Mouse (Mus musculus): ENCODE measurements around the gene Srgap2.

Gene Srgap2

DNA sequence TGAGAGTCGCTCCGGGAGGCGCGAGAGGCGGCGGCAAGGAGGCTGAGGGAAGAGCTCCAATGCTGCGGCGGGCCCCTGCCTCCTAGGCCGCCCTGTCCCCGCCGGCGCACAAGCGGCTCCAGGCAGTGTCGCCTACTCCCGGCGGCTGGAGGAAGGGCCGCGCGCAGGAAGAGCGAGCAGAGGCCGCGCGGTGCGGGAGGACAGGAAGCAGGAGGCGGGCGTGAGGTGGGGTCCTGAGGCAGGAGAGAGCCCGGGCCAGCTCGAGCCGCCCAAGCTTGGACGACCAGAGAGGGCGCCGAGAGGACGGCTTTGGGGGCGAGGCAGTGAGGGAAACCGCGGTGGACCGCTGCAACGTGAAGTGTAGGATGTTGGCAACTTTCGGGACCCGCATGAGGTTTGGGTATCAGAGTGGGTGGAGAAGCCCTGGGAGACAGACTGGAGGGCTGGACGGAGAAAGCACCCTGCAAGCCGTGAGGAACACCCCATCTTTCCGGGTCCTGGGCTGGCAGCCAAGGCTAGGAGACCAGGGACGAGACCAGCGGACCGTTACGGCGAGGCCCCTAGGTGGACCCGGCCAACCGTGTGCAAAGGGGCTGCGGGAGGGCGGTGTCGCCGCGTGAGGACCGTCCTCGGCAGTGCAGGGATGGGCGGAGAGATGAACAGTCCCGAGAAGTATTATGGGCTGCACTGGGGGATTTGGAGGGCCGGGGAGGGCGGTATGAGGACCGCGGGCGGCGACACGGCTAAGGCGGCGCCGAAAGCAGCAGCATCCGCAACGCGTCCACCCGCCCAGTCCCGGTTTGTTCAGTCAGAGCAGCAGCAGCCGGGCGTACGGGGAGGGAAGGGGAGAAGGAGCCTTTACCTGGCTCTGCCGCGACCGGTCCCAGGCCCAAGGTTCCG lies 531 bp downstream of the Srgap2 start:
- DNase-seq (ENCODE audit: low spot score in 2 of 2), result peak in 1 of 2 experiments; percentile 45

DNA sequence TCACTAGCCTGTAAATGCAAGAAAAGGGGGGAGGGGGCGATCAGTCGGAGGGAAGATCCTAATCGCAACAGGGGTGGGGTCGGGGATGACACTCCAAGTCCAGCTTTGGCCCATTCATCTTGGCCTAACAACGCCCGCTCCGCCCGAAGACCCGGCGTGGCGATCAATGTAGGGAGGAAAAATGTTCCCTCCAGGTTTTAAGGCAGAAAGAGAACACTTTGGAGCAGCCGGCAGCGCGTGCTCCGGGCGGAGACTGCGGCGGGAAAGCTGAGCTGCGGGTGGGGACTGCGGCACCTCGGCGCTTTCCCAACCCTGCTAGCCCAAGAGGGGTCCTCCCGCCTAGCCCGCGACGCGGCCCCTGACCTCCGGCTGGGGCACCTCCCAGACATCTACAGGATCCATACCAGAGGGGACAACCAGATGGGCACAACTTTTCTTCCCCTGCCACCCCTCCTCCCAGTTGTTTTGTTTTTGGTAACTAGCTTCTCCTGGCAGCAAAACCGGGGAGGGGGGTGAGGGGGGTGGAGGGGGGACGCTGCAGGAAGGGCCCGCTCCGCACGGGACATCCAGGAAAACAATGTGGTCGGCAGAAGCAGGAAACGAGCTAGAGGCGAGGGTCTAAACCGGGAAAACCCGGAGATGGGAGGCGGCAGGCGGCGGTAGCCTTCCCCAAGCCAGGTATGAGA lies 1.4 kb downstream of the Srgap2 start:
- DNase-seq (ENCODE audit: low spot score in 2 of 2), result no peak

DNA sequence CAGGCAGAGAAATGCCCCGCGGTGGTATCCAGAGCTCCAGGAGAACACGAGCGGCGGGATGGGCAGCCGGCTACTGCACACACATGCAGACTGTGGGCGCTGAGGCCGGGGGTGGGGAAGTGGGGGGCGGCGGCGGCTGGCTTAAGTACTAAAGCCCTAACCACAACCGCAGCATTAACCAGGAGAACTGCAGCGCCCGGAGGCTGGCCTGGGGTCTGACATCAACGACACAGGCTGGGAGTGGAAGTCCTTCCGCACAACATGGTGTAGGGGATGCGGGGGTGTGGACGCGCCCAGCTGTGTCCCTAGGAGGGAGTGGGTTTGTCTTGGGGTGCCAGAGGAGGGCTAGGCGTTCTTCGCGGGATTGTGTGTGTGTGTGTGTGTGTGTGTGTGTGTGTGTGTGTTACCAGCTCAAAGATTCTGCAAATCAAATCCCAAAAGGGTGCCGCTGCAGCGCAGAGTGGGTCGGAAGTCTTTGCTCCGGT lies 2.0 kb downstream of the Srgap2 start:
- peak; percentile 39 to 40 for DNase-seq (ENCODE audit: low spot score in 2 of 2)

DNA sequence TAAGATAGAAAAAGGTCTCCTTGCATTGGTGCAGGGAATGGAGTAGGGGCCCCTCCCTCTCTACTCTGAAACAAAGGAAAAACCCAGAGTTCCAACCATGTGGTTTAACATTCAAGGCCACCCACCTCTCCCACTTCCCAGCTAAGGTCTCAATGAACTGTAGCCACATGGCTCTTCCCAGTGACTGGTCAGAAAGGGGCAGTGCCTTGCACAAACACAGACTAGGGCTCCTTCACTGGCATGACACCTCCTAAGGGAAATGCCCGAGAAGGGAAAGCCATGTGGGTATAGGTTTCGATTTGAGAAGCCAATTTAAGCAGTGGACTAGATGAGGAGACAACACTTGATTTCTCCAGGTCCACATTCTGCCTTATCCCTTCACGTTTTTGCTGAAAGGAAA lies 3.4 kb downstream of the Srgap2 start:
- DNase-seq (ENCODE audit: low spot score in 2 of 2), result no peak

DNA sequence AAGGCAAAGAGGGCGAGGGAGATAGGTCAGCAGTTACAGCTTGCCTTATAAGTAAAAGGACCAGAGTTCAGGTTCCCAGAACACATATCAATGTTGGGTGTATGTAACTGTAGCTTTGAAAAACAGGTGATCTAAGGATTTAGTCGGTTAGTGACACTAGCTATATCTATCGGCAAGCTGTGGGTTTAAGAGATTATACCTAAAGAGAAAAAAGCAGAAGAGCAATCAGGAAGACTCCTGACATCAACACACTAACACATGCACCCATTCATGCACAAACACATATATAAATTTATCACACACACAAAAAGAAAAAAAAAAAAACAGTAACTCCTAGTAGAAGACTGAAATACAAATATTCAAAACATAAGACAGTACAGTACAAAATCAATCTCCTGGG lies 10.6 kb downstream of the Srgap2 start:
- DNase-seq (ENCODE audit: low spot score in 2 of 2), result no peak

DNA sequence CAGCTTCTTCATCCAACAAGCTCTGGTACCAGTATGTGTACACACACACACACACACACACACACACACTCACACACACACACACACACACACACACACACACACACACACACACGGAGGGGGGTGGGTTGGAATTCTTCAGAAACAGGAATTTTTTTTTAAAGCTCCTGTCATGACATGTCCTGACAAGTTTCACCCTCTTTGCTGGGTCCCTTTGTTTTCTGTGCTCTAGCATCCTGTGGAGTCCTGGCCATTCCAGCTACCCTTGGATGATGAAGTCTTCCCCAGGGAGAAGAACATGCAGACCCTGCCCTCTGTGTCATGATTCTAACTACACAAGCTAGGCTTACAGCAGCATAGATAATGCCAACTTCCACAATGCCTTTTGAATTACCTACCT lies 13.0 kb downstream of the Srgap2 start:
- no peak for DNase-seq (ENCODE audit: low spot score in 2 of 2)

DNA sequence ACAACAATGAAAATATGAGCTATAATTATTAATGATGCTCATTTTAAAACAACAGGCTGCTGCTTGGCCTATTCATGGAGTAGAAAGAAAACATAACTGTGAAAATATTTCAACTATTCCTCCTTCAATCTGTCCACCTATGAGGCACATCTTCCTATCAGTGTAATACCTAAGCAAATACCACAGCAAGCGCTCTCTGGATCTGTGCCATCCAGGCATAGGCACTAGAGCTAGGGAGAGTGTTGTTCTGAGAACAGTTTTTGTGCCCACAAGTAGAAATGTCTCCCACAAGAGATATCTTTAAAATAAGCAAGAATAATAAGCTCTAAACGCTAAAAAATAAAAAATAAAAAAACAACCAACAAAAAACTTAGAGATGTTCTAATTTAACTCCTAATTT lies 14.0 kb downstream of the Srgap2 start:
- no peak for DNase-seq (ENCODE audit: low spot score in 2 of 2)

DNA sequence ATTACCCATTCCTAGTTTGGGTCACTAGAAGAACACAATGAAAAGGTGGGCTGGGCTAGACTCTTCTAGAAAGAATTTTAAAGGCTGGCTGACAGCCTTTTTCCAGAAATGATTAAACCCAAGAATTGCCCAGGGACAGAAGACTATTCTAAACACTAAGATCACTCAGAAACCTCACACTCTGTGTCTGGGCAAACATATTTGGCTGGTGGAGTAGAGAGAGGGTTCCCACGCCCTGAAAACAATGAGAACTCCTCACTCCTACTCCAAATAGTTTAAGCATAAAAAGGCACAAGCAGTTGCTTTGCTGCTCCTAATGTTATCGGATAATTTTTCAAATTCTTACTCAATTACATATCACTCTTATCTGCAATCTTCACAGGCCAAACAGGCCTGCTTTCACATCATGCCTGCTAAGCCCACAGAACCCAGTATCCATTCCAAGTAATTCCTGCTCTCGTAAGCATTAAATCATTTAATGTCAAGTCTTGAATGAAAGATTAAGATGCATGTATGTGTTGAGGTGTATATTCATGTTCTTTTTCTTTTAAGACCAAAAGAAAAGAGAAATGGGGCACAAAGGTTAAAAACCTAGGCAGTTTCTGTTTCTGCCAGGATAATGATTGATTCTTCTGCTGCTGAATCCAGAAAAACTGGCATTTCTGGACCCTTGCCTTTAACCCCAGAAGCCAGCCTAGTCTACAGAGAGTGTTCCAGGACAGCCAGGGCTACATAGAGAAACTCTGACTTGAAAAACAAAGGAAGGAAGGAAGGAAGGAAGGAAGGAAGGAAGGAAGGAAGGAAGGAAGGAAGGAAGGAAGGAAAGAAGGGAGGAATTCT lies 15.3 kb downstream of the Srgap2 start:
- no peak for DNase-seq (ENCODE audit: low spot score in 2 of 2)

DNA sequence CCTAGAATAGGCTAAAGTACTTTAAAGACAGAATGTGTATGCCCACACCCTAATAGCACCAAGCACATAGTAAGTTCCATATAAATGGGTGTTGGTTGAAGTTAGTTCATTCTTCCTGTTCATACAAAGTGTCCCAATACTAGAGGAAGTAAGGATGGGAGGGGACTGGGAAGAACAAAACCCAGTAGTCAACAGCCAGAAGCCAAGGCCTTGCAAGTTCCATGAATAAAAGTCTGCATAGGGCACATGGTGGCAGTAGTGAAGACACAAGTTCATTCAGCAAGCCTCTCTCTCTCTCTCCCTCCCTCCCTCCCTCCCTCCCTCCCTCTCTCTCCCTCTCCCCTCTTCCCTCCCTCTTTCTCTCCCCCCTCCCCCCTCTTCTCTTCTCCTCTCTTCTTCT lies 16.0 kb downstream of the Srgap2 start:
- DNase-seq (ENCODE audit: low spot score in 2 of 2), result no peak

DNA sequence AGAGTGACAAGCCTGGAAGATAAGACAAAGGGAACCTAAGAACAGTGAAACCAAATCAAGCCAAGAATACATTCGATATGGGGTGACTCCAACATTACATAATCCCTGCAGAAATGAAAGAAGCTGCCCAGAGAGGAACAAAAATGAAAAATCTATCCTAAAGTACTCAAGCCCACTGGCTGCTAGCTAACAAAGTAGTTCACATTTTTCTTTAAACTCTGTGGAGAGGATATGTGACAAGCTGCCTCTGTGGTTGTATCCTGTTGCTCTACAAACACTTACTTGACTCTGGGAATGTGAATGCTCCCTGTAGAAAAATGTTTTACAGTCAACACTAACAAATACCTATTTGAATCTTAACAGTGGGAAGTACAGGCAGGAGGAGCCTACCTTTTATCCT lies 25.5 kb downstream of the Srgap2 start:
- DNase-seq (ENCODE audit: low spot score in 2 of 2), result no peak

DNA sequence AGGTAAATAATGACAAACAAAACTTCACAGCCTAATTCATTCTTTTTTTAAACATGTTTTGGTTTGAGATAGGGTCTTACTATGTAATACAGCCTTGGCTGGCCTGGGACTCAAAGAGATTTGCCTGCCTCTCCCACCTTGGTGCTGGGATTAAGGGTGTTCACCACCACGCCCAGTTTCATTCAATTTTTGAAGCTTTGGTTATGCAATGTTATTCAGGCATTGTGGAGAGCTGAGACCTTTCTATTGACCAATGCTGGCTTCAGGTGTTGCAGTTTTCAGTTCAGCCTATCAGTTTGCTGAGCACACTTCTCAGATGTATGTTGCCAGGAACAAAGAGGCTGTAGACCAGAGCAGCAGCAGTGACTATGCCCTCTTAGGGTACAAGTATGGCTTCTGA lies 28.9 kb downstream of the Srgap2 start:
- no peak for DNase-seq (ENCODE audit: low spot score in 2 of 2)

DNA sequence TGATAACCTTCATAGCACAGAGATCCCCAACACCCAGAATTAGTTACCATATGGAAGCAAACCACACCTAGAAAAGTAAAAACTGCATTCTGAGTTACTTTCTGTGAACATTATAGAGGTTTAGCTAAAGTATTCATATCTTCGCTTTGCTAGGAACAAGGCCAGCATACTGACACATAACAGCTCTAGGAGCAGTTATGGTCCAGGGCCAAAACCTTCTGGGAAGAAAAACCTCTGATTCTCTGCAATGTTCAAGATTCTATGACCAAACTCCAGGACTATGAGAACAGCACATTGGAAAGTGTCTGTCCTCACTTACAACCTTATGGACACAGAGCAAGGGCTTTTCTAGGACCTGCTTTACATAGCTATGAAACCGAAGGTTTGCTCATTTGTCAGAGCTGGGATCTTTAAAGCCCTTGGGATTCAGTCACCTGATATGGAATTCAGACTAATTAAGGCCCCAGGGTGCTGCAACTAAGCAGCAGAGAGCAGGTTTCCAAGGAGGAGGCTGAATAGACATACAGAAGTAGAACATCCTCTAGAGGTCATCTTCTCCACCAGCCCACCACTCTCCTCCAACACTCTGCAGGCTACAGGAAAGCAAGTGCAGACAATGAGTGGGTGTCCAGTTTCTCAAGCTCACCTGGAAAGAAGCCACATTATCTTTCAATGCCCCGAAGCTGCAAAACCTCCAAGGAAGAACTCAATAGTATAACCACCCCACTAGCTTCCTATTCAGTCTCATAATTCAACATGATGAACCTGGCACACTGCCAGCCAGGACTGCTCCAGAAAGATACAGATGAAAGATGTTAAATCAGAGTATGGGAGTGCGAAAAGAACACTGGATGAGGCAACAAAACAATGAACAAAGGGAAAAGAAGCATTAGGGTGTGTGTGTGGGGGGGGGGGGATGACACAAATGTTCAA lies 32.9 kb downstream of the Srgap2 start:
- no peak for DNase-seq (ENCODE audit: low spot score in 2 of 2)

DNA sequence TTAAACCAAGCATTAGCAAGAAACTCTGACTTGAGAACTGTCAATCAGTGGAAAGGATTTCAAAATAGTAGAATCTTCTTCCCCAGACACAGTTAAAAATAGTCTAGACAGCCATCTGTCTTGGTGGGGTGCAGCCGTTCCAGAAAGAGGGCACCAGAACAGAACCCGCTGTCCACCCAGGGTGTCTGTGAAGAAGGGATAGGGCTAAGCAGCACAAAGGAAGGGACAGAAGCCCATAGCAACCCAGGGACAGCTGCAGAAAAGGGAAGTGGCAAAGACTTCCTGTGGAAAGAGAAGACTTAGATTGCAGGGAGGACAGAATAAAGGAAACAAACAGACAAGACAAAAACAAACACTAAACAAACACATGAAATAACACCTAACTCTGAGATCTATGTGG lies 34.8 kb downstream of the Srgap2 start:
- DNase-seq (ENCODE audit: low spot score in 2 of 2), result peak in 1 of 2 experiments; percentile 10

DNA sequence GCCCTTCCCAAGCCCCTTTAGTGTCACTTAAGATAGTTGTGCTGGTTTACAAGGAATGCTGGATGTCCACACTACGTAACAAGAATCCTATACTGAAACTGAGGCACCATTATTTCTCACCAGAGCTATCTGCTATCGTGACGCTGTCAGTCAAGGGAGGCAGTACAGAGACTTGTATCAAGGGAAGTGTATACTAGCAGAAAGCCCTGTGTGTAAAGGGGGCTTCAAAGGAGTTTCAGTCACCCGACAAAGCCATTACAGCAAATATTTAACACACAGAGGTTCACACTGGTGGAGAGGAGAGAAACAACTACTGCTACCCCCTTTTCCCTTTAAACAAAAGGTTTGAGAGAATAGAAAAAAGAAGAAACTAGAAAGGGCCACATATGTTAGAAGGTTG lies 35.6 kb downstream of the Srgap2 start:
- DNase-seq (ENCODE audit: low spot score in 2 of 2), result no peak

DNA sequence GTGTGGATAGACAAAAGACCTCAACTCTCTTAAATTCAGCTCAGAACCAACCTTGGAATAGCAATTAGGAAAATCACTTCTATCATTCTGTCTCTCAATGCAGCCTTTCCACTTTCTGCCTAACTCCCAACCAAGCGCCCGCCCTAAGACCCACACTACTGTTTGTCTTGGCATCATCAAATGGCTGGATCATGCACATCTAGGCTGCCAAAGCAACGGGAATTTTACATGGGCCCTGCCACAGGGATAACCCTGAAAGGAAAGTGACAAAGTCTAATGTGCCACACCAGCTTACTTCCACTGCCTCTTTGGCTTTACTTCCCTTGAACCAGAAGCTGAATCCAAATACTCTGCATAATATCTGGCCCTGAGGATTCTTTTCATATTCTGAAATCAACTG lies 37.8 kb downstream of the Srgap2 start:
- DNase-seq (ENCODE audit: low spot score in 2 of 2), result no peak

DNA sequence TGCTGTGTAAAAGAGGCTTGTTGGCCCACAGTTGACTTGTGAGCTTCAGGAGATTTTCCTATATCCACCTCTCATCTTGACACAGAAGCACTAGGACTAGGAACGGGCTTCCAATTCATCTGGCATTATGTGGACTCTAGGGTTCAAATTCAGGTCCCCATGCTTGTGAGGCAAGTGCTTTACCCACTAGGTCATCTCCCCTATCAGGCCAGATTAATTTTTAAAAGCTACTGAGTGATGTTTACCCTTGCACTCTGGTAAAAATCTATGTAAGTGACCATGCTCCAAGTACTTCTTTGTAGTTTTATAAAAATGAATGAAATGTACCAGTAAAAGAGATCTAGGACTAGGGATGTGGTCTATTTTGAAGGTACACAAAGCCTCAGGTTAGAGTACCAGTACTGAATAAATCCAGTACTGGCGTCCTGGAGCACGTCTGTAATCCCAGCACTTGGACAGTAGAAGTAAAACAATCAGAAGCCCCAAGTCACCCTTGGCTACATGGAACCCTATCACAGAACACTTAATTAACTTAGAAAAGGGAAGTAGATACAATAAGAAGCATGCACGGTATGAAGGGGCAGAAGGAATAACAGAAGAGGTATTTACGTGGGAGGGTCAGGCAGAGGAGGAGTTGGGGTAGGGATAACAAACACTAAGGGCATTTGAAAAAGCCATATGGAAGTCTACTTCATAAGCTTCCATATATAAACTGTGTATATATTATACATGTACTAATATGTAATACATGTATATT lies 40.9 kb downstream of the Srgap2 start:
- no peak for DNase-seq (ENCODE audit: low spot score in 2 of 2)

DNA sequence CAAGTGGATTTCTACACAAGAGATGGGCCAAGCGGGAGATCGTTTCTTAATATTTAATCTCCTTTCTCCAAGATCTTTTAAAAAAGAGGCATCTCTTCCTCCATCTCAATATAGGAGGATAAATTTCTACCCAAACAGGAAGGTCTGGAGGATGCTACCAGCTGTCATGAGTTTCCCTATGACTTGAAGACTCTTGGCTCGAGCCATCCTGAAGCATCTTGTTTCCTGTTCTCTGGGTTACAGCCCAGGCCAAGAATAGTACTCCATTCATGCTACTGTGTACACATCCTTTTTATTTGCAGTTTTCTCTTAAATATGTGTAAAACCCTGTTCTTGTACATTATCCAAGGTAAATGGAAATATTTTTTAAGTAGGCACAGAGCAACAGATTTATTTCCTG lies 44.9 kb downstream of the Srgap2 start:
- no peak for DNase-seq (ENCODE audit: low spot score in 2 of 2)

DNA sequence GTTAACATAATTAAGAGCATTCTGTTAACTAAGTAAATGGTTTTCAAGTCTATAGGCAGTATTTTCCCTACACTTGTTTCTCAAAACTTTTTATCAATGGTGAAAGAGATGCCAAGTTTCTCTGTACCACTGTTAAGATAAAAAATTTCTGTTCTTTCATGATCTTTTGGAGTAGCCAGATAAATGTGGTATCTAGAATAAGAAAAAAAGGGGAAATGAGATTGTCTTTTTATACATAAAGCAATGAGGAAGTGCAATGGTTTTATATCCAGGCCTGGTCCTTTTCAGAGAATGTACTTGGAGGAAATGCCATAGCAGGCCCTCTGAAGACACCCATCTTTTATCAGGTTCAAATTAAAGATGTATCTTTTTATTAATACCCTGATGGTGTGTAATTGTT lies 45.8 kb downstream of the Srgap2 start:
- no peak for DNase-seq (ENCODE audit: low spot score in 2 of 2)

DNA sequence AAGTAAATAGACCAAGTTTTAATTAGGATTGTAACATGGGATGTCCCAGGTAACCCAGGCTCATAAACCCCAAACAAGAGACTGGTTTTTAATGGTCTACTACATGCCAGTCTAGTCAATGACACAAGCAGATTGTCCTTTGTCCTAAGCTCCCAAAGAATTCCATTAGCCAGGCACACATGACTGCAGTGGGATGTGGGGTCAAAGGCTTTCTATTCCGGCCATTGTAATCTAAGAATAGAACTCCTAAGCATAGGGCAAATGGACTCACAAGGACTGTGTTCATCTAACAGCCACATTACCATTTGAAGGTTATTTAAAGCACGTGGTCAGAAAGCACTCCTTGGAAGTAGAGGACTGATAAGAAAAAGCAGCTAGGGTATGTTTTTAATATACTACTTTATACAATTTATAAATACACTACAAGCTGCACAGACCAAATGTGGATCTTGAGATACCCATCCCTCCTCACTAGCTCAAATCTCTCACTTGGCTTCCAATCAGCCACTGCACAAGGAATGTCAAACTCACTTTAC lies 48.3 kb downstream of the Srgap2 start:
- no peak for DNase-seq (ENCODE audit: low spot score in 2 of 2)

DNA sequence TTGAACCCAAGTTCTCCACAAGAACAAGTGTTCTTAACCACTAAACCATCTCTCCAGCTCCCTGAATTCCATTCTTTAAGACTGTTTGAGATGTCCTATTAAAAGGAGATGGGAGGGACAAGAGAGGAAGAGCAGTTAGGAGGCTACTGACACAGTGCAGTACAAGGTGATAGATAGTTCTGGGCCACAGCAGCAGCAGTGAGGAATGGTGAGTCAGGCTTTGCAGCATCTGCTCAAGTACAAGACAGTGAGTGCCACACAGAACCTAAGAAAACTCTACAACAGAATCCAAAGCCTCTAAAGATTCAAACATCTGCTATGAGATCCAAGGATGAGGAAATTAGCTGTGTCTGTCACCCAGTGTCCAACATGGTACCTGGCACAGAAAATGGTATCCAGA lies 51.8 kb downstream of the Srgap2 start:
- no peak for DNase-seq (ENCODE audit: low spot score in 2 of 2)

All from natural killer cell, adult 2 months (primary cell).